Mouse (Mus musculus): ENCODE measurements around the gene Mphosph8.

The Mphosph8 gene

GRCm38 (mm10) chr14:56667969-56668802 is at the start of gene Mphosph8:
Mphosph8 (plus strand) TSS chr14:56668248.
- ATAC-seq (ENCODE audit: insufficient number of reproducible peaks, low FRiP score, low TSS enrichment) = peak; percentile 99

GRCm38 (mm10) chr14:56620425-56620824 is 47.6 kb upstream of the Mphosph8 start:
- ATAC-seq (ENCODE audit: insufficient number of reproducible peaks, low FRiP score, low TSS enrichment) = no peak

GRCm38 (mm10) chr14:56626202-56626601 is 41.8 kb upstream of the Mphosph8 start:
- no peak for ATAC-seq (ENCODE audit: insufficient number of reproducible peaks, low FRiP score, low TSS enrichment)

DNA sequence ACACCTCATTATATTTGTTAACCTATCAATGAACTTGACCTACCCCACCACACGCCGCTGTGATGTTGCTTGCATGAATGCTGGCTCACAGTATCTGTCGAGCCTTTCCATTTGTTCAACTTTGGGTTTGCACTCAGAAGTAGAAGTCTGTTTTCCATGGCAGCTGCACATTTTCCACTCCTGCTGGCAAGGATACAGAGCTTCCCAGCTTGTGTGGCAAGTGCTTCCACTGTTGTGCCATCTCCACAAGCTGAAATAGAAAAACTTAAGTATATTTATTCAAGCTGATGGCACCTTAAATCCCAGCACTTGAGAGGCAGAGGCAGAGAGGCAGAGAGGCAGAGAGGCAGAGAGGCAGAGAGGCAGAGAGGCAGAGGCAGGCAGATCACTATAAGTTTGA is 39.7 kb upstream of the Mphosph8 start:
- no peak for ATAC-seq (ENCODE audit: insufficient number of reproducible peaks, low FRiP score, low TSS enrichment)

GRCm38 (mm10) chr14:56631109-56631508 is 36.9 kb upstream of the Mphosph8 start:
- ATAC-seq (ENCODE audit: insufficient number of reproducible peaks, low FRiP score, low TSS enrichment) = no peak

DNA sequence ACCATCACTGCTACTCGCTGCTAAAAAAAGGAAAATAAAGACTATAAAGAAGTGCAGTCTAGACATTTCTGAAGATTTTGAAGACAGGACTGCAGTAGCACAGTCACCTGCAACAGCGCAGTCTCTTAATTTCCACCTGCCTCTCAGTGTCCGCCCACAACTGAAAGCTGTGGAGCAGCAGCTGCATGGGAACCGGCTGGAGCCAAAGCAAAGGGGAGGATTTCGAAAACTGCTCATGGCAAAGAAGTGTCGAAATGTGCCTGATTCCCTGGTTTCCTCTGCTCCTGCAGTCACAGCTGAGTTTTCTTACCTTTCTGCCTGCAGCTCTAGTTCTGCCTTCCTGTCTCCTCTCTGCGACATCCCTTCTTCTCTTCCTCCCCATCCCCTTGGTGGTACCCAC is 20.8 kb upstream of the Mphosph8 start:
- ATAC-seq (ENCODE audit: insufficient number of reproducible peaks, low FRiP score, low TSS enrichment) = no peak

- ATAC-seq (ENCODE audit: insufficient number of reproducible peaks, low FRiP score, low TSS enrichment) = no peak
These were observed 18.6 kb upstream of the Mphosph8 start for GRCm38 (mm10) chr14:56649448-56649847.

GRCm38 (mm10) chr14:56665651-56666050 is 2.4 kb upstream of the Mphosph8 start:
- no peak for ATAC-seq (ENCODE audit: insufficient number of reproducible peaks, low FRiP score, low TSS enrichment)

DNA sequence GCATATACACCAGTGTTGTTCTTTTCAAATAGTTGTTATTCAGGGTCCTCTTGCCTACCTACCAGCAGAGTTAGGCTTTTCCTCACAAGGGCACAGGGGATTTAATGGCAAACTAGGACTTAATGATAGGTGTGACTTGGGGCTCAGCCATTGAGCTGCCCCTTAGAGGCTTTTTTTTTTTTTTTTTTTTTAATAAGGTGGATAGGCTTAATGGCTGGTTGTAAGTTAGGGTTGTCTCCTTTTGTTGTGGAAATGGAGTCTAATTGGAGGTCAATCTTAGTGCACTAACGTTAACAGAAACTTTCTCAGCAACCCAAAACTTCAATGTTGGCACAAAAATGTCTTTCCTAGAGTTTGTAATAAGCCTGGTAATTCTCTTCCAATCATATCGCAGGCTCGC is 1.1 kb upstream of the Mphosph8 start:
- no peak for ATAC-seq (ENCODE audit: insufficient number of reproducible peaks, low FRiP score, low TSS enrichment)

- no peak for ATAC-seq (ENCODE audit: insufficient number of reproducible peaks, low FRiP score, low TSS enrichment)
These were observed 1.1 kb downstream of the Mphosph8 start for GRCm38 (mm10) chr14:56669046-56669620.

- ATAC-seq (ENCODE audit: insufficient number of reproducible peaks, low FRiP score, low TSS enrichment) = no peak
These were observed 17.4 kb downstream of the Mphosph8 start for GRCm38 (mm10) chr14:56685426-56685825.

GRCm38 (mm10) chr14:56689116-56689515 is 21.1 kb downstream of the Mphosph8 start:
- ATAC-seq (ENCODE audit: insufficient number of reproducible peaks, low FRiP score, low TSS enrichment) = no peak

DNA sequence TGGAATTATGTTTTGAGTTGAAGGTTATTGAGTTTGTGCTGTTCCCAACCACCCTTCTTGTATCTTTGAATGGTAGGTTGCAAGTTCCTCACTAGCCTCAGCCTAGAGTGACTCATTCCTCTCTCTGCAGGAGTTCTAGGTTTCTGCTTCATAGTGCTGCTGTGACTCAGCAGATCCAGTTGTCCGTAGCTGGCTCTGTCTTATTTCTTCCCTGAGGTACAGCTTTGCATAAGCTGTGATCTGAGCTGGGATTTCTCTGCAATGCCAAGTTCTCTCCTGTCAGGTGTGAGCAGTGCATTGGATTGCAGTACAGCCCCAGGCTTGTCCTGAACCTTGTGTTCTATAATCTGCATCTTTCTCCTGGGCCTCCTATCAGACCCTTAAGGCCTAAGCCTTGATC is 21.7 kb downstream of the Mphosph8 start:
- no peak for ATAC-seq (ENCODE audit: insufficient number of reproducible peaks, low FRiP score, low TSS enrichment)

DNA sequence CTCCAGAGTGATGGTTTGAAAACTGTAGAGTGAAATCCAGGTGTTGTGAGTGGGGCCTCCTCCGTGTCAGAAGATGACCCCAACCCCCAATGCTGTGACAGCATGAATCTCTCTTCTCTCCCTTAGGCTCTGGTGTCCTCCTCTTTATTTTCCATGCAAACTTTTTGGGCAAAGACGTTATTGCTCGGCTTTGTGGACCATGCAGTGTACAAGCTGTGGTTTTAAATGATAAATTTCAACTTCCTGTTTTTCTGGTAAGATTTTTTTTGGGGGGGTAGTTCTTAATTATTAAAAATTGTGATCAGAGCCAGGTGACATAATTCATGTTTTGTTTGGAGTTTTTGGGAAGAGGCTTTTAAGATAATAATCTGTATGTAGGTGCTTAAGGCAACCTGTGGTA is 27.4 kb downstream of the Mphosph8 start:
- ATAC-seq (ENCODE audit: insufficient number of reproducible peaks, low FRiP score, low TSS enrichment) = no peak

DNA sequence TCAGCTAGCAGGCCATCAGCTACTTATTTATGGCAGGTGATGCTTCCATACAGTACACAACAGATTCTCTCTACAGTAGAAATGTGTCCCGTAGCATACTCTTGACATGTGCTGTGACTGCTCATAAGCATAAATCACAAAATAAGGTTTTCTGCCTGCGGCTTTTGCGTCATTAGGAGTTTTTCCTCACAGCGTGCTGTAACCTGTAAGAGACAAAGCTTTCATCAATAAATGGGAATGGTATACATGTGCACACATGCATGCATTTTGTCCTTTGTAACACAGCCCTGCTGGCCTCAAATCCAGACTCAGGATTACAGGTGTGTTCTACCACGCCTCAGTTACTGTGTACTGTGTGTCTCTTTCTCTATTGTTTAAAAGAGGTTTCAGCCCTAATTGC is 29.8 kb downstream of the Mphosph8 start:
- no peak for ATAC-seq (ENCODE audit: insufficient number of reproducible peaks, low FRiP score, low TSS enrichment)

DNA sequence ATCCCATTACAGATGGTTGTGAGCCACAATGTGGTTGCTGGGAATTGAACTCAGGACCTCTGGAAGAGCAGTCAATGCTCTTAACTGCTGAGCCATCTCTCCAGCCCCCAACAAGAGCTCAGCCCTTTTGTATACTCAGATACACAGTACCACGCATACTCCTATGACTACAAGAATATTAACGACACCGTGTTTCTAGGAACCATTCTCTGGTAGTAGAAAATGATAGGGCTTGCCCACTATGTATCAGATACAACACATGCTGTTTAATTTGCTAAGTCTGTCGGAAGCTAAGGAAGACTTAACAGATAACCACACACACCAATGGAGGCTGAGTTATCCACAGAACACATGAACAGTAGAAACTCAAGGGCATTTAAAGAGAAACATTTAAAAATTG is 34.6 kb downstream of the Mphosph8 start:
- no peak for ATAC-seq (ENCODE audit: insufficient number of reproducible peaks, low FRiP score, low TSS enrichment)

- no peak for ATAC-seq (ENCODE audit: insufficient number of reproducible peaks, low FRiP score, low TSS enrichment)
These were observed 37.6 kb downstream of the Mphosph8 start for GRCm38 (mm10) chr14:56705687-56706086.

DNA sequence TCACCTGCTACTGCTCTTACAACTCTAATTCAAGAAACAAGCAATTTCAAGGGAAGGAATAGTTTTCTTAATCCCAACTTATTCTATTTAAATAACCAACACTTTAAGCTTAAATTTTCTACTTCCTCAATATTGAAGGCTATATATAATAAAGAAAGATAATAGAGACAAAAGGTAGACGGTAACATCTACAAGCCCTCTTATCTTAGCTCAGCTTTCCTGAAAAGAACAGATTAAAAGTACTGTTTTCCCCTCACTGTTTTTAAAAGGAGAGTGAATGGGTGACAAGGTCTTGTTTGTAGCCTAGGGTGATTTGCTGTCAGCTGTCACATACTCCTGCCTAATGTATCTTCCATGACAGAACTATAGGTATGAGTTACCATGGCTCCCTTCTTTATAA is 58.4 kb downstream of the Mphosph8 start:
- no peak for ATAC-seq (ENCODE audit: insufficient number of reproducible peaks, low FRiP score, low TSS enrichment)

DNA sequence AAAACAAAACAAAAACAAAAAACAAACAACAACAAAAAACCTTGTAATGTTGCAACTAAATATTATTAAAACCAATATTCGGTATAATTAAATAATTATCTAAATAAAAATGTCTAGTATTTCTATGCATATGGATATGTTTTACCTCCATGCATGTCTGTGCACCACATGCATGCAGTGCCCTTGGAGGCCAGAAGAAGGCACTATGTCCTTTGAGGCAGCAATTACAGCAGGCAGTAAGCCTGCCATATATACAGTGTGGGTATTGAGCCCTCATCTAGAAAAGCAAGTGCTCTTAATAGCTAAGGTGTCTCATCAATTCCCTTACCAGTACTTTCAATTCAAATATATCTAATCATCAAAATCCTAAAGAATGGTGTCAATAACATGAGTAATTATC is 72.1 kb downstream of the Mphosph8 start:
- ATAC-seq (ENCODE audit: insufficient number of reproducible peaks, low FRiP score, low TSS enrichment) = no peak

All from cerebellum, adult (tissue).